ENCODE assay signal across 8 mouse cellular contexts in genomic region chr4:130804771-130805361, GRCm38 (mm10). TPM values are rescaled to one million over a fixed set of nuclear protein-coding genes. Genes with fewer than 3 reads are reported as not detected.
A peak's percentile ranks its signal among the peaks of the same experiment; 100 is the strongest.
DNase-seq lines count a peak whose midpoint lies in the region; ATAC-seq lines count a peak whose summit lies in the region.

No protein-coding gene starts in this region.

- ATAC-seq in hindbrain, embryonic 14.5 days (ENCODE audit: low FRiP score), result peak; percentile 64
- ATAC-seq in midbrain, embryonic 13.5 days, result peak; percentile 69
- ATAC-seq in liver, embryonic 11.5 days (replicated peaks; ENCODE audit: low FRiP score), result no peak

- peaks cover 71% of the 10 kb centered on the region for H3K4me1 ChIP-seq in forebrain, embryonic 10.5 days
- H3K4me1 ChIP-seq in hindbrain, embryonic 14.5 days (replicated peaks; ENCODE audit: control insufficient read depth, insufficient read depth, low read length), result peaks cover 49% of the 10 kb centered on the region
- H3K4me1 ChIP-seq in midbrain, embryonic 13.5 days (replicated peaks), result peaks cover 77% of the 10 kb centered on the region
- H3K4me1 ChIP-seq in liver, embryonic 11.5 days (replicated peaks; ENCODE audit: control insufficient read depth, insufficient read depth, low read length), result no peaks in the 10 kb centered on the region

- no peak overlapping the region for H3K9ac ChIP-seq in hindbrain, embryonic 14.5 days
- peak overlapping the region; percentile 39; the same call in 1 of the 2 replicates for H3K9ac ChIP-seq in midbrain, embryonic 13.5 days (replicated peaks)
- no peak overlapping the region for H3K9ac ChIP-seq in liver, embryonic 11.5 days (ENCODE audit: low read depth, low read length)

- H3K27ac ChIP-seq in forebrain, embryonic 10.5 days, result peak overlapping the region; percentile 76
- peak overlapping the region; percentile 73 for H3K27ac ChIP-seq in hindbrain, embryonic 14.5 days
- peak overlapping the region; percentile 86 for H3K27ac ChIP-seq in midbrain, embryonic 13.5 days
- H3K27ac ChIP-seq in liver, embryonic 11.5 days (ENCODE audit: low read depth, low read length), result no peak overlapping the region

- H3K9me3 ChIP-seq in forebrain, embryonic 10.5 days, result no peaks in the 10 kb centered on the region
- no peaks in the 10 kb centered on the region for H3K9me3 ChIP-seq in hindbrain, embryonic 14.5 days (ENCODE audit: control insufficient read depth, low read length)
- H3K9me3 ChIP-seq in midbrain, embryonic 13.5 days, result no peaks in the 10 kb centered on the region
- H3K9me3 ChIP-seq in liver, embryonic 11.5 days (ENCODE audit: control insufficient read depth, low read length), result no peaks in the 10 kb centered on the region

- 0 out of 2 replicates have a peak, but pooled peaks cover 4% of the 10 kb centered on the region for H3K36me3 ChIP-seq in forebrain, embryonic 10.5 days (replicated peaks)
- H3K36me3 ChIP-seq in hindbrain, embryonic 14.5 days (replicated peaks; ENCODE audit: control insufficient read depth, insufficient read depth), result no peaks in the 10 kb centered on the region
- H3K36me3 ChIP-seq in midbrain, embryonic 13.5 days, result 0 out of 2 replicates have a peak, but pooled peaks cover 5% of the 10 kb centered on the region
- H3K36me3 ChIP-seq in liver, embryonic 11.5 days (ENCODE audit: control insufficient read depth, insufficient read depth, low read length), result no peaks in the 10 kb centered on the region

- no peak overlapping the region for H3K4me2 ChIP-seq in hindbrain, embryonic 14.5 days (replicated peaks)
- 0 out of 2 replicates have a peak overlapping the region, but pooled peaks have one; percentile 3 for H3K4me2 ChIP-seq in midbrain, embryonic 13.5 days (replicated peaks)
- no peak overlapping the region for H3K4me2 ChIP-seq in liver, embryonic 11.5 days

- WGBS in forebrain, embryonic 10.5 days, result 76% methylated on average over 7 of the region's 7 CpGs
- 23% methylated on average over 7 of the region's 7 CpGs for WGBS in hindbrain, embryonic 14.5 days
- 35% methylated on average over 7 of the region's 7 CpGs for WGBS in midbrain, embryonic 13.5 days
- 82% methylated on average over 7 of the region's 7 CpGs for WGBS in liver, embryonic 11.5 days

- no peak overlapping the region for H3K4me3 ChIP-seq in forebrain, embryonic 10.5 days
- H3K4me3 ChIP-seq in hindbrain, embryonic 14.5 days (replicated peaks; ENCODE audit: low read length), result no peak overlapping the region
- H3K4me3 ChIP-seq in midbrain, embryonic 13.5 days (replicated peaks), result no peak overlapping the region
- no peak overlapping the region for H3K4me3 ChIP-seq in liver, embryonic 11.5 days (ENCODE audit: low read depth, low read length)

- 0 out of 2 replicates have a peak, but pooled peaks cover 7% of the 10 kb centered on the region for H3K27me3 ChIP-seq in forebrain, embryonic 10.5 days (ENCODE audit: poor library complexity, severe bottlenecking)
- H3K27me3 ChIP-seq in hindbrain, embryonic 14.5 days (ENCODE audit: control insufficient read depth, insufficient read depth, low read length), result no peaks in the 10 kb centered on the region
- H3K27me3 ChIP-seq in midbrain, embryonic 13.5 days, result no peaks in the 10 kb centered on the region
- H3K27me3 ChIP-seq in liver, embryonic 11.5 days (replicated peaks; ENCODE audit: control insufficient read depth, insufficient read depth, low read length), result no peaks in the 10 kb centered on the region

- DNase-seq in right cerebral cortex, postnatal 10 days (ENCODE audit: low spot score in 2 of 2), result peak; percentile 88
- no peak for DNase-seq in right cerebral cortex, postnatal 36 days (ENCODE audit: low spot score in 2 of 2)
- peak; percentile 32 for DNase-seq in forebrain, embryonic 10.5 days (ENCODE audit: extremely low spot score, low spot score)
- peak; percentile 73 for DNase-seq in hindbrain, embryonic 14.5 days (ENCODE audit: low spot score)
- no peak for DNase-seq in liver, embryonic 11.5 days (ENCODE audit: low spot score)
- no peak for DNase-seq in yolk sac, embryonic 10.5 days (ENCODE audit: low spot score)
- no peak for DNase-seq in embryo, embryonic 10 days (ENCODE audit: low spot score)

RNA-seq across cellular contexts. Expression of gene Sdc3, which starts 12.5 kb away (rescaled TPM):
- polyA plus RNA-seq in forebrain, embryonic 10.5 days (2016; fragmentation: Nextera tagmentation; extraction: Ambion mirVana), result 17.8 and 18.7 TPM in 2 replicates
- polyA plus RNA-seq in hindbrain, embryonic 14.5 days (2014; fragmentation: Nextera tagmentation; extraction: Ambion mirVana), result 110 and 129 TPM in 2 replicates
- 72.3 and 72.9 TPM in 2 replicates for polyA plus RNA-seq in midbrain, embryonic 13.5 days (2015; fragmentation: Nextera tagmentation; extraction: Ambion mirVana)
- polyA plus RNA-seq in liver, embryonic 11.5 days (2014; fragmentation: Nextera tagmentation; extraction: Ambion mirVana), result 11.4 and 12.1 TPM in 2 replicates

Comparison
In these comparisons a context has a peak if more than half of its experiments do, and no peak if none do; other contexts are left out.
1. DNase-seq: peak in right cerebral cortex, postnatal 10 days (2 of 2), forebrain, embryonic 10.5 days (single experiment) and hindbrain, embryonic 14.5 days (single experiment); none in right cerebral cortex, postnatal 36 days (0 of 2), liver, embryonic 11.5 days (single experiment), yolk sac, embryonic 10.5 days (single experiment) and embryo, embryonic 10 days (single experiment).